Mouse (Mus musculus) stomach, postnatal 0 days (tissue): ENCODE measurements at regions not wholly inside any gene's neighbourhood (a gene's known extent, or its start where the extent isn't known, plus 50 kb on each side); places are given as distances from the start of the nearest gene placed in this dataset.

ENCODE experiments used
- CTCF ChIP-seq: IDR thresholded peaks from 2 replicates; pipeline ENCODE4 v1.5.1; 2016; ENCODE audit warnings: antibody characterized with exemption, low read depth, mild to moderate bottlenecking, moderate library complexity
- EP300 ChIP-seq: optimal IDR thresholded peaks from 2 replicates; pipeline ENCODE3; 2016; ENCODE audit warnings: antibody characterized with exemption

DNA sequence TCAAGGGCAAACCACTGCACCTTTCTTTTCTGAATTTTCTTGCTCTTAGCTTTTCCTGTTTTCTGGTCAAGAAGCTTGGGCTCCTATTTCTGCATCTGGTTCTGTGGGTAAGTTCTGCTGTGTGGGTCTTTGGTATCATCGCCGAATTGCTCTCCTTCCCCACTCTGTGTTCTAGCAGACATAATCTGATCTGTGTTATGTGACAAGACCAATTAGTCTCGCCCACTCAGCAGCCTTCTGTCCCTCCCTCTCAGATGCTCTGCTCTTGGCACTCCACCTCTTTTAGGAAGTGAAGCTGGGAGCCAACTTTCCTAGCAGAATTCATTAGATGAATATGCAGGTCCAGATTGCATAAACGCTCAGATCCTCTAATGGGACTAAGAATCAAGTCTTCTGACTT is 603.5 kb downstream of the Iqcm start:
- TF ChIP-seq CTCF, result no peak
- no peak for TF ChIP-seq EP300
